Comparison of ENCODE assay signal across 9 mouse cellular contexts in genomic region chr17:27001889-27002288, GRCm38 (mm10). TPM values are rescaled to one million over a fixed set of nuclear protein-coding genes. Genes with fewer than 3 reads are reported as not detected.
A peak's percentile ranks its signal among the peaks of the same experiment; 100 is the strongest.
DNase-seq lines count a peak whose midpoint lies in the region; ATAC-seq and TF ChIP-seq lines count a peak whose summit lies in the region.
"Had no signal": no experiment of that assay in that cellular context is flagged by ENCODE, and none has a peak within 500 bp of the region (broad histone marks: within the 10 kb centered on the region; RNA-seq: fewer than 3 reads in every experiment).

No protein-coding gene starts in this region.

- H3K36me3 ChIP-seq in hindbrain, postnatal 0 days (ENCODE audit: insufficient read depth, low read length): no peaks in the 10 kb centered on the region
- H3K36me3 ChIP-seq in hindbrain, embryonic 14.5 days (replicated peaks; ENCODE audit: control insufficient read depth, insufficient read depth): no peaks in the 10 kb centered on the region

- no peak overlapping the region for H3K4me2 ChIP-seq in hindbrain, postnatal 0 days (ENCODE audit: low read depth, low read length)
- no peak overlapping the region for H3K4me2 ChIP-seq in hindbrain, embryonic 14.5 days (replicated peaks)

- TF ChIP-seq CTCF in hindbrain, postnatal 0 days (IDR thresholded peaks at IDR 0.05; ENCODE audit: low read depth): peak; percentile 59

- no peaks in the 10 kb centered on the region for H3K27me3 ChIP-seq in hindbrain, postnatal 0 days (ENCODE audit: insufficient read depth, low read length)
- no peaks in the 10 kb centered on the region for H3K27me3 ChIP-seq in hindbrain, embryonic 14.5 days (ENCODE audit: control insufficient read depth, insufficient read depth, low read length)

- no peak for DNase-seq in hindbrain, postnatal 0 days (ENCODE audit: low spot score)
- no peak for DNase-seq in hindbrain, embryonic 14.5 days (ENCODE audit: low spot score)
- peak; percentile 74 to 75 for DNase-seq in B cell, adult 2 months
- DNase-seq in R1 (ENCODE audit: low read depth, low spot score): peak; percentile 79
- DNase-seq in lung, postnatal 14 days: peak; percentile 33
- no peak for DNase-seq in layer of hippocampus, adult 9-11 months
- DNase-seq in heart, postnatal 25 days (ENCODE audit: low spot score): no peak
- DNase-seq: gastrocnemius, postnatal 25 days had no signal

- ATAC-seq in hindbrain, postnatal 0 days: no peak
- no peak for ATAC-seq in hindbrain, embryonic 14.5 days (ENCODE audit: low FRiP score)
- no peak for ATAC-seq in megakaryocyte-erythroid progenitor cell, adult 5-6 weeks (replicated peaks; ENCODE audit: low FRiP score, low TSS enrichment, poor library complexity, severe bottlenecking)

- H3K27ac ChIP-seq in hindbrain, postnatal 0 days: no peak overlapping the region
- H3K27ac ChIP-seq in hindbrain, embryonic 14.5 days: no peak overlapping the region

- WGBS in hindbrain, postnatal 0 days: 39% methylated on average over 6 of the region's 6 CpGs
- 39% methylated on average over 6 of the region's 6 CpGs for WGBS in hindbrain, embryonic 14.5 days

- H3K9me3 ChIP-seq in hindbrain, postnatal 0 days (ENCODE audit: low read length): no peaks in the 10 kb centered on the region
- no peaks in the 10 kb centered on the region for H3K9me3 ChIP-seq in hindbrain, embryonic 14.5 days (ENCODE audit: control insufficient read depth, low read length)

- intact Hi-C loops in heart, postnatal 25 days (cut with DNase I): no loop called here

- H3K4me3 ChIP-seq in hindbrain, postnatal 0 days (ENCODE audit: low read length): no peak overlapping the region
- no peak overlapping the region for H3K4me3 ChIP-seq in hindbrain, embryonic 14.5 days (replicated peaks; ENCODE audit: low read length)

- no peak overlapping the region for H3K9ac ChIP-seq in hindbrain, postnatal 0 days (replicated peaks; ENCODE audit: low read length)
- no peak overlapping the region for H3K9ac ChIP-seq in hindbrain, embryonic 14.5 days

- no peaks in the 10 kb centered on the region for H3K4me1 ChIP-seq in hindbrain, postnatal 0 days (ENCODE audit: insufficient read depth, low read length)
- H3K4me1 ChIP-seq in hindbrain, embryonic 14.5 days (replicated peaks; ENCODE audit: control insufficient read depth, insufficient read depth, low read length): no peaks in the 10 kb centered on the region

RNA-seq across cellular contexts. Expression of gene Bak1, which starts 26.9 kb away (rescaled TPM):
- total RNA-seq in hindbrain, postnatal 0 days (2014; rRNA removed): 62.9 and 70.8 TPM in 2 replicates
- polyA plus RNA-seq in hindbrain, postnatal 0 days (2015; fragmentation: Nextera tagmentation; extraction: Ambion mirVana): 4.0 and 4.2 TPM in 2 replicates
- polyA plus RNA-seq in hindbrain, embryonic 14.5 days (2014; fragmentation: Nextera tagmentation; extraction: Ambion mirVana): 5.9 and 6.9 TPM in 2 replicates
- total RNA-seq in megakaryocyte-erythroid progenitor cell, adult 5-6 weeks (2014; fragmentation: Nextera tagmentation): 91.5 and 117 TPM in 2 replicates
- total RNA-seq in megakaryocyte-erythroid progenitor cell, adult 5-6 weeks (2017): 37.5 and 38.6 TPM in 2 replicates
- 10 to 100 TPM; 18.2 to 24.2 TPM for total RNA-seq in heart, postnatal 25 days (2021)

RNA-seq across cellular contexts. Expression of gene Zbtb9, which starts 28.9 kb away (rescaled TPM):
- 21.4 and 22.7 TPM in 2 replicates for total RNA-seq in hindbrain, postnatal 0 days (2014; rRNA removed)
- 6.6 and 7.8 TPM in 2 replicates for polyA plus RNA-seq in hindbrain, postnatal 0 days (2015; fragmentation: Nextera tagmentation; extraction: Ambion mirVana)
- 9.7 and 11.1 TPM in 2 replicates for polyA plus RNA-seq in hindbrain, embryonic 14.5 days (2014; fragmentation: Nextera tagmentation; extraction: Ambion mirVana)
- total RNA-seq in megakaryocyte-erythroid progenitor cell, adult 5-6 weeks (2014; fragmentation: Nextera tagmentation): 5.5 and 14.6 TPM in 2 replicates
- 18.3 and 22.0 TPM in 2 replicates for total RNA-seq in megakaryocyte-erythroid progenitor cell, adult 5-6 weeks (2017)
- total RNA-seq in heart, postnatal 25 days (2021): 1 to 10 TPM; 2.9 to 3.8 TPM

RNA-seq across cellular contexts. Expression of gene Itpr3, which starts 55.2 kb away (rescaled TPM):
- 2.3 and 4.0 TPM in 2 replicates for total RNA-seq in hindbrain, postnatal 0 days (2014; rRNA removed)
- polyA plus RNA-seq in hindbrain, postnatal 0 days (2015; fragmentation: Nextera tagmentation; extraction: Ambion mirVana): 0.58 TPM in 2 replicates
- polyA plus RNA-seq in hindbrain, embryonic 14.5 days (2014; fragmentation: Nextera tagmentation; extraction: Ambion mirVana): 1.2 and 1.8 TPM in 2 replicates
- 3.0 and 4.2 TPM in 2 replicates for total RNA-seq in megakaryocyte-erythroid progenitor cell, adult 5-6 weeks (2014; fragmentation: Nextera tagmentation)
- total RNA-seq in megakaryocyte-erythroid progenitor cell, adult 5-6 weeks (2017): 3.0 and 3.4 TPM in 2 replicates
- total RNA-seq in heart, postnatal 25 days (2021): 1 to 10 TPM; 4.6 to 6.8 TPM

Comparison
In these comparisons a context has a peak if more than half of its experiments do, and no peak if none do; other contexts are left out.
1. DNase-seq: peak in B cell, adult 2 months (2 of 2), R1 (single experiment) and lung, postnatal 14 days (single experiment); none in hindbrain, postnatal 0 days (single experiment), hindbrain, embryonic 14.5 days (single experiment), layer of hippocampus, adult 9-11 months (single experiment) and heart, postnatal 25 days (single experiment).